Mouse (Mus musculus): ENCODE measurements around the gene Klhl21. TPM values are rescaled to one million over a fixed set of nuclear protein-coding genes. Genes with fewer than 3 reads are reported as not detected.

The Klhl21 gene
- 100 to 1,000 TPM; 125 to 158 (median 140) TPM for total RNA-seq (2022)

DNA sequence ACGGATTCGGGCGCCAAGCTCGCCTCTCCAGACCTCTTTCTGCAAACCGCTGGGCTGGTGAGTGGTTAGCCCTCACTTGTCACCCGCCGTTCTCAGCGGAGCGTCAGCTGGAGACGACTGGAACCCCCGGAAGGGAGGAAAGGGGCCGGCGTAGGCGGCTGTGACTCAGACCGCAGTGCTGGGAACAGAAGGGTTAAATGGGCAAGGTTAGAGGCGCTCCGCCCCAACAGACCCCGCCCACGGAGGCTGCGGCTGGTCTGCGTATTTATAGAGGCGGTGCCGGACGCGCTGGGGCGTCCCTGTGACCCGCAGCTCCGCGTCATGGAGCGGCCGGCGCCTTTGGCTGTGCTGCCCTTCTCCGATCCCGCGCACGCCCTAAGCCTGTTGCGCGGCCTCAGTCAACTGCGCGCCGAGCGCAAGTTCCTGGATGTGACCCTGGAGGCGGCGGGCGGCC is at the start of gene Klhl21:
Klhl21 (plus strand) TSS at position 182 of the 454 bp plus-strand sequence.
- peak; percentile 95 to 96 for DNase-seq (ENCODE audit: low spot score in 2 of 2)

DNA sequence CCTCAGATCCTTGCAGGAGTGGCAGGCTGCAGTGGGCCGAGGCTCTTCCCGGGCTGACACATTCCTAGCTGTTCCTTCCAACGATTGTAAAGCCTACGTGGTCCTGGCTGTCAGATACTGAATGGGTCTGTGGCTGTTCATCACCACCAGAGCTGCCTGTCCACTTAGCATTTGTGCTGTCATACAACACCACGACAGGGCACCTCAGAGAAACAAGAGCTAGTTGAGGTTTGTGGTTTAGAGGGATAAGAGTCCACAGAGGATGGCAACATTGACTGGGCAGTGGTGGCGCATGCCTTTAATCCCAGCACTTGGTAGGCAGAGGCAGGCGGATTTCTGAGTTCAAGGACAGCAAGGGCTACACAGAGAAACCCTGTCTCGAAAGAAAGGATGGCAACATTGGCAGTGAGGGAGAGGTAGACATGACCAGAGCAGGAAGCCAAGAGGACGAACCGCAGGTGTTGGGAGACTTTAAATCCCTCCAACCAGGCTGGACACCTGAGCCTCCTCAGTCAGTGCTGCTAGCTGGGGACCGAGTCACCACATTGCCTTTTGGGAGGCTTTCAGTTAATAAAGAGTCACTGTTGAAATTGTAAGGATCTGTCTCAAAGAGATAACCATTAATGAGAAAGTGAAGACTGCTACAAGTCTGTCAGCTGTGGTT is 48.6 kb upstream of the Klhl21 start:
- DNase-seq (ENCODE audit: low spot score in 2 of 2): no peak

DNA sequence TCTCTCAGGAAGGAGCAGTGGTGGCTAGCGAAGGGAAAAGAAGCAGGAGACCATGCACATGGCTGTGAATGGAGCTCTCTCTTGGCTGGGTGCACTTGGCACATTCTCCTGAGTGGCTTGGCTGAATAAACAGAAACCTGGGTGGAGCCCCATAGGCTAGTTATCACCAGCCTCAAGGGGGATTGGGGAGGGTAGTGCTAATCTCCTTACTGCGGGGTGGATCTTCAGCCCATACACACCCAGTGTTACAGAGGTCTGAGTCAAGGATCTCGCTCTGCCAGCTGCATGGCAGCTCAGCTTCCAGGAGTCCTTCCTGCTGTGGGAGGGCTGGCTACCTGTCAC is 48.1 kb upstream of the Klhl21 start:
- DNase-seq (ENCODE audit: low spot score in 2 of 2): no peak

DNA sequence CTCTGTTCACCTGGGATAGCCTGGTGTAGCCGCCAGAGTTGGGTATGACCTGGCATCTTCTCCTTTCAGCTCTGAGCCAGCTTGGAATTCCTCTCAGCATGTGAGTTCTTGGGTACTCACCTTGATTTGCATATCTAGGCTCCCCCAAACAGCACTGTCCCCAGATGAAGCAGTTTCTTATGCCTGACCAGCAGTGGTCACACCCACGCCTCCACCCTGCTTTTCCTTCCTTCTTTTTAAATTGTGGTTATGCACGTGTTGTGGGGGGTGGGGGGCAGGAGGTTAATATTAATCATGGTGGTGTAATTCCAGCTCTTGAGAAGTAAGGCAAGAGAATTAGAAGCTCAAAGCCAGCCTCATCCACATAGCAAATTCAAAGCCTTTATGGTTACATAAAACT is 45.8 kb upstream of the Klhl21 start:
- no peak for DNase-seq (ENCODE audit: low spot score in 2 of 2)

DNA sequence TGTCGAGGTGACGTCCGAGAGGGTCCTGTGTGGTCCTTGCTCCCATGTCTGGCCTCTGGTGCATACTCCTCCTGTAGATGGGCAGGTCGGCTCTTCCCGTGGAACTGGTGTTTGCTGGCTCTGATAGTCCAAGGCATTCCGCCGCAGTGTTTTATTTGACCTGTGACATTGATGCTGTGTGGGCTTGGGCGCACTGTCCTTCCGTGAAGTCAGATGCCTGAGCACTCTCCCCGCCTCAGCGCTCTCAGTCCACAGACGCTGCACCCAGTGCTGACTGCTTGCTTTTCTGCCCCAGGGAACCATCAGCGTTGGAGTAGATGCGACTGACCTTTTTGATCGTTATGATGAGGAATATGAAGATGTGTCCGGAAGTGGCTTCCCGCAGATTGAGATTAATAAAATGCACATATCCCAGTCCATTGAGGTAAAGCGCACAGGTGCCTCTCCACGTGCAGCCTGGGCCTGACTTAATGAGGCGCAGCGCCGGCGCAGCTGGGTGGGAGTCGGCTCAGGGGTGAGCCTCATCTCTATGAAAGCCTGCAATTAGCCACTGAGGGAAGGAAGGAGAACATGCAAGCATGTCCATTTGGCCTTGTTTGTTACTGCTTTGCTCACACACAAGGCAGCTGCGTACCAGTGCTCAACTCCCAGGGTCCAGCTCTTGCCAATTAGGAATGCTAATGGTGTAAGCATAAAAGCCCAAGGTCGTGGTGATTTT is 40.2 kb upstream of the Klhl21 start:
- DNase-seq (ENCODE audit: low spot score in 2 of 2): no peak

DNA sequence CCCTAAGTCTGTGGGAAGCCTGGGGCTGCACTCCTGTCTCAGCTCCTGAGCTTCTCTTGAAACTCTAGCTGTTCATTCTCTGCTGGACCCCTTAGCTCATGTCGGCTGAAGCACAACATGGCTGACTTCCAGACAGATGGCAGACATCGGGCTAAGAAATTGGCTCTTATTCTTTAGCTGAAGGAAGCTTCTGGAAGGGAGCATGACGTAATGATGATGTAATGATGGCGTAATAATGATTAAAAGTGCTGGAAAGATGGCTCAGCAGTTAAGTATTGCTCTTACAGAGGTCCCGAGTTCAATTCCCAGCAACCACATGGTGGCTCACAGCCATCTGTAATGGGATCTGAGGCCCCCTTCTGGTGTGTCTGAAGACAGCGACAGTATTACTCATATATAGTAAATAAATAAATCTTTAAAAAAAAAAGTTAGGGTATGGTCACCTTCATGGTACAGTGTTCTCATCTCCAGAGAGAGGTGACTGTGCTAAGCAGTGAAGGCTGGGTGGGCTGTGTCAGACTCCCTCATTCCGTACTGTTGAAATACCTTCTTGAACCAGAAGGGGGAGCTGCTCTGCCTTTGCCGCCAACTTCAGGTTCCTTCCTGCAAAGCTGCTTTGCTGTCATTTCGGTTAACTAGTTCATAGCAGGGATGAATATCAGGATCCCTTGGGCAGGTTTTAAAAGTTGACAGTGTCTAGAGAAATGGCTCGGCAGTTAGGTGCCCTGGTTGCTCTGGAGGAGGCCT is 36.2 kb upstream of the Klhl21 start:
- no peak for DNase-seq (ENCODE audit: low spot score in 2 of 2)

DNA sequence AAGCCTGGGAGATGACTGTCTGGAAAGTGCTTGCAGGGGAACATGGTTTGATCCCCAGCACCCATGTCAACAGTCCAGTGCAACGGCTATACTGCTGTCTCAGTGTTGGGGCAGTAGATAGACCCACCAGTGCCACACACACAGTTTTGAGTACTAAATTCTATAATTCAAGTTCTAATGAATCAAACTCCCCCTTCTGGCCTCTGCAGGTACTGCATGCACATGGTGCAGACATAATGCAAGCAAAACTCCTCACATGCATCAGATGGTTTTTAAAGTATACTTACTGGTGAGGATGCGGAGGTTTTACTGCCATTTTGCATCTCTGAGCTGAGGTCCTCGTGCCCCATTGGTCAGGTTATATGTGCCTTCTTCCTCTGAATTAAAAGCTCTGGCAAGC is 33.2 kb upstream of the Klhl21 start:
- DNase-seq (ENCODE audit: low spot score in 2 of 2): no peak

DNA sequence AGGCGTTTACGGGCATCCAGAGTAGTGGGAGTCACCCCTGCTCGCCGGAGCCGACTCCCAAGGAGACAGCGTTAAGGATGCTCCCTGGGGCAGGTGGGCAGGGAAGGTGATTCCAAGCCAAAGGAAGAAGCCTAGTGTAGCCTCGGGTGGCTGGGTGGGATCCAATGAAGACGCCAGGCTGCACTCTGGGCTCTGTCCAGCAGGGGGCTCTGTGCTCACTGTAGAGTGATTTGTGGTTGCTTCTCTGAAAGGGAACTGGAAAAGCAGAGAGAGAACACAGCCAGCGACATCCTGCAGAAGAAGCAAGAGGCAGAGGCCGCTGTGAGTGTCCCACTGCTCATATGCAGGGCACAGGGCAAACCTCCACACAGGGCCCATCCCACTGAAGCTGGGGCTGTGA is 30.9 kb upstream of the Klhl21 start:
- DNase-seq (ENCODE audit: low spot score in 2 of 2): peak; percentile 75 to 81

DNA sequence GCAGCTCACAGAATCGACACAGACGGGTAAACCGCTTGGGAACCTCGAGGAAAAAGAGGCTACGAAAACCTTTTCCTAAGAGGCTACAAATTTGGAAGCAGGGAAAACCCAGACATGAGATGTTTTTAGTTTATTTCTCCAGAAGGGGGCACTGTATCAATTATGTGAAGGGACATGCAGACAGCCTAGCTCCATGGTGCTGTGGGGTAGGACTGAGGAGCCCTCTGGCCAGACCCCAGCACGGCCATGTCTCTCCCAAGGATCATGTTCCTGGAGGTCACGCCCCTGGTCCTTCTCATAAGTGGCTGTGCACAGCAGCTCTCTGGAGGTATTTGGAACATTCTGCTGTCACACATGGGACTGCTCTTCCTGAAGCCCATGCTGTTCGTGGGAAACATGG is 27.9 kb upstream of the Klhl21 start:
- peak in 1 of 2 experiments; percentile 55 for DNase-seq (ENCODE audit: low spot score in 2 of 2)

DNA sequence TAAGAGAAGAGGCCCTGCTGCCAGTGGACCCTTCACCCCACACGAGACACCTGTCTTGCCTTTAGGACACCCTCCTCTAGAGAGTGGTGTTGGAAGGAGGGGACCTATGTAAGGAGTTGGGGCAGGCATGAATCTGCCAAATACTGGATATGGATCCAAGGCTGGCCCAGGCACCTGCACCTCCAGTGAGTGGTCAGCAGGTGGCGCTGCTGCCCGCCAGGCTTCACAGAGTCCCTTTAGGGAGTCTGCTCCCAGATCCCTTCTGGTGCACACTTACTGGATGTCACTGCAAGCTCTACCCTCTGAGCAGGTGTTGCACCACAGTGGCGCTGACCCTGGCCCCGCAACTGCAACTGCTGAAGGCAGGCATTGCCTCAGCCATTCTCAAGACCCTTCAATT is 27.2 kb upstream of the Klhl21 start:
- peak; percentile 72 to 75 for DNase-seq (ENCODE audit: low spot score in 2 of 2)

DNA sequence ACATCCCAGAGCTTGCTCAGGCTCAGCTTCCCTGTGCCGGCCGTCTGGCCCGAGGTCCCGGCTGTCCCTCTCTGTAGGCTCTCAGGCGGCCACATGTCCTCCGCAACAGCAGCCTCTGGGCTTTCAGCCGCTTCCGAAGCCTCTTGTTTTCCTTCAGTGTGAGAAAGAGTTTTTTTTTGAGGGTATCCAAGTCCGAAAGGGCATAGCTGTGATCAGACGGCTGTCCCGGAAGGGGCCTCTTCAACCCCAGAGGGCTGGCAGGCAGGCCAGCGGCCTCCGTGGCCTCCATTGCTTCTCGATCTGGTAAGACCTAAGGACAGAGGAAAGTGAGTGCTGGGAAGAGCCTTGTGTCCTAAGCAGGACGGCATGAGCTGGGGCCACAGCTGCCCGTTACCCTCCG is 25.6 kb upstream of the Klhl21 start:
- DNase-seq (ENCODE audit: low spot score in 2 of 2): no peak

DNA sequence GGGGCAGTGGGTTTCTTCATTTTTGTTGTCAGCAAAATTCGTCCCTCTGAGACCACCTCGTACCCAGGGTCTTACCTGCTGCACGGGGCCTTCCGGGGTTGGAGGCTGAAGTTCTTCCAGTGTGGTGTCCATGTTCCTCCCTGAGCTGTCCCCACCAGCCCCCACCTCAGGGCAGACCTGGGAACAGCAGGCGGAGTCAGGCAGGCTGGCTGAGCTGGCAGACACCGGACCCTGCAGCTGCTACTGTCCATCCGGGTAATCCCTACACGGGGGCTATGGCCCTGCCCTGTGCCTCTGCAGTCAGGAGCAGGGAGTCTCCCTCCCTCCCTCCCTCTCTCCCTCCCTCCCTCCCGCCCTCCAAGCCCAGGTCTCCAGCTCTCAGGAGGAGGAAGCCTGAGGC is 25.0 kb upstream of the Klhl21 start:
- DNase-seq (ENCODE audit: low spot score in 2 of 2): peak; percentile 81 to 89

DNA sequence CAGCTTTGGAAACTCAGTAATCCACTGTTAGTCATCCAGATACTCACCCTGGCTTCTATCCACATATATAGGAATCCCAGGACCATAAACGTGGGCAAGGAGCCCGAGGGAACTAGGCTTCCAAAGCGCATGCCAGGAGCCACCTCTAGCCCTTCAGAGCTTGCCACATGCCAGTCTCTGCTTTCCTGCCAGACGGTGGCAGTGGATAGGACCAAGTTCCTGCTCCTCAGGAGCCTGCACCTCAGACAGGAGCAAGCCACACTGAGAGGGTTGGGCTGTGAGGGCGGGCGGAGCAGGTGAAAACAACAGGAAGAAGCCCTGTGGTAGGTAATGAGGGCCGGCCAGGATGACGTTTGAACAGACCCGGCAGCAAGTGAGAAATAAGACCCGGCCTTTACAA is 22.7 kb upstream of the Klhl21 start:
- DNase-seq (ENCODE audit: low spot score in 2 of 2): no peak

DNA sequence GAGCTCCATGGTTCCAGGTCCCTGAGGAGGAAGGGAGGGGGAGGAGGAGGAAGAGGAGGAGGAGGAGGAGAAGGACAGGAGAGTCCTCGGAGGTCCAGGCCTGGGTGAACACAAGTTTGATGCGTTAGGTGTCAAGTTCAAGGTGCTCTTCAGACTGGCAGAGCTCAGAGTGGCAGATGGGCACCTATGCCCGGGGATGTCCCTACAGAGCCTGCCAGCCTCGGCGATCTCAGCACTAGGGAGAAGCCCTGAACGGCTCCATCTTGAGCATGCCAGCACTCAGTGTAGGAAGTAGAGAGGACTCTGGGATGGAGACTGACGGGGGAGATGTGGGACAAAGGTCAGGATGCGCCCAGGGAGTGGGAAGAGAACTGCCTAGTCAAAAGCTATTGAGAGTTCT is 22.0 kb upstream of the Klhl21 start:
- no peak for DNase-seq (ENCODE audit: low spot score in 2 of 2)

DNA sequence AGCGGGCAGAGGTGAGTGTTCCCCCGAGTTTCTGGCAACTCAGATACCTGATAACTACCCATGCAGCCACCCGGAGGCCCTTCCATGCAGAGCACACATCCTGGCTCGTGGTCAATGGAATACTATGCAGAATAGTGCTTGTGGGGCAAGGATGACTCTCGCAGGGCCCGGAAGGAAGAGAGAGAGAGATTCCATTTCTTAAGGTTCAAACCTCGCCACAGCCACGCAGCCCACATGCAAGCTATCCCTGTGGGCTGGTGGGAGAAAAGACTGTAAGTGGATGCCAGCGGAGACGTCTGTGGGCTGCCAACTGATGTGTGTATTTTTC is 20.6 kb upstream of the Klhl21 start:
- no peak for DNase-seq (ENCODE audit: low spot score in 2 of 2)

DNA sequence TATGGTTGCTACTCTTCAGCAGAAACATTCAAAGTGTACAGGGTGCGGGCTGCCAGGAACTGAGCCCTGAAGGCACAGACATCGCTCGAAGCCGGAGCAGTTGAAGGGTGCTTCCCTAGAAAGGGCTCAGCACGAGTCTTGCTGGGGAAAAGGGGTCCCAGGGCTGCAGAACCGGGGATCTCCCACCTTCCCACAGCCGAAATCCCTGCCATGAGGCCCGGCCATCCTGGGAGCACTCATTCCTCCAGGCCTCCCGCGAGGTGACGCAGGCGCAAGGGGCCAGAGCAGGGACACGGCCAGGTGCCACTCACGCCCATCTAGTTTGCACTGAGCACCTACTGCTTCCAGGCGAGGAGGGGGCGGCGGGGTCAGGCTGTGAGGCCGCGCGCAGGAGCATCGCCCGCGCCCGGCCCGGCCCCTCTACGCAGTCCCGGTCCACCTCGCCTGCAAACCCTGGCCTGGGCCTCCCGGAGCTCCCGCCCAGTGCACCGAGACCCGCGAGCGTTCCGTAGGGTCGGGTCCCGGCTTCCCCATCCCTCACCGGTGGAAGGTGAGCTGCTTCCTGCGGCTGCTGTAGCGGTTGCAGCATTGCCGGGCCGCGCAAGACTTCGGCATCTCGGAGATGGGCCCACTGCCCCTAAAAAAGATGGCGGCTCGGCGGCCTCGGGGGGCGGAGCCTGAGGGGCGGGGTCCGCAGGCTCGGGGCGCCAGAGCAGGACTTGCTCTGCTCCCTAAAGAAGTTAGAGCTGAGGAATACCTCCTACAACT is 20.1 kb upstream of the Klhl21 start, which contains the start of gene Thap3:
Thap3 (minus strand) TSS at position 656 of the 768 bp plus-strand sequence.
- DNase-seq (ENCODE audit: low spot score in 2 of 2): peak; percentile 63 to 70

DNA sequence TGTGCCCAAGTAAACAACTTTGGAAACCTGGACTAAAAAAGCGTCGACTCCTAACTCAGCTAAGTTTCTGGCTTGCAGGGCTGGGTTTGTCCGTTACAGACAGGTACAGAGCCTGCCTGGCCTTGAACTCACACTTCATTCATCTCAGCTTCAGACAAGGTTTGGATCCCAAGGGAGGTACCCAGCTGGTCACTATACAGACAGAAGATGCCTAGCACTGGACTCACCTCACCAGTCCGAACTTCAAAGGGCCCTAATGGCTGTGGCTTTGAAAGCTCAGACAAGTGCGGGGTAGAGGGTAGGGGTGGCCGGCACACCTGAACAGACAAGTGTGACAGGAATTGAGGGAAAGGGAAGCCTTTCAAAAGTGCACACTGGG is 19.5 kb upstream of the Klhl21 start:
- no peak for DNase-seq (ENCODE audit: low spot score in 2 of 2)

DNA sequence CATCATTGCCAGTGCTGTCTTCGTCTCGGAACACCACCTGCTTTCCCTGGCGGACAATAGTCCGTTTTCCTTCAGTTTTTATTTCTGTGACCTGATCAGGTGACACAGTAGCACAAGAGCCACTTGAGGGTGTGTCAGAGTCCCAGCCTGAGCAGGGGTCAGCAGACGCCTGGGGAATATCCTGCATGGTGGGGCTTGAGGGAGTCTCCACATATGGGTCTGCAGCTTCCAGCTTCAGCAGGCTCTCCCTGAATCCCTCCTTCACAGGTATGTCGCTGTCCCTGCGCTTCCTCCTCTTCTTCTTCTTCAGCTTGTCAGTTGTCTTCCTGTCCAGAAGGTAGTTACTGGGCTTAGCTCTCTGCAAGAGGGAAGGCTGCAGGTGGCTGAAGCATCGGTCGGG is 16.5 kb upstream of the Klhl21 start:
- DNase-seq (ENCODE audit: low spot score in 2 of 2): no peak

DNA sequence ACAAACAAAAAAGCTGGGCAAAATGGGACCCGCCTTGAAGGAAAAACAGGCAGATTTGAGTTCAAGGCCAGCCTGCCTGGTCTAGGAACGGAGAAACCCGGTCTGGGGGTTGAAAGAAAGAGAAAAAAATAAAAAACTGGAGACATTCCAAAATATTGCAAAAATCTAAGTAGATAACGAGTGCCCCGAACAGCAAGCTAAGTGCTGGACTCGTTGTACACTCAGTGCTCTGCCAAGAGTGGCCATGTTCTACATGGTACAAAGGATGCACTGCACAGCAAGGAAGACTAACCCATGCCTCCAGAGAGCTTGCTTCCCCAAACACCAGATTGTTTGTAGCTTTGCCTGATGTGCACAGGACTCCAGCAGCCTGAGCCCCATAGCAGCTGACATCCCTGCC is 15.6 kb upstream of the Klhl21 start:
- DNase-seq (ENCODE audit: low spot score in 2 of 2): no peak

DNA sequence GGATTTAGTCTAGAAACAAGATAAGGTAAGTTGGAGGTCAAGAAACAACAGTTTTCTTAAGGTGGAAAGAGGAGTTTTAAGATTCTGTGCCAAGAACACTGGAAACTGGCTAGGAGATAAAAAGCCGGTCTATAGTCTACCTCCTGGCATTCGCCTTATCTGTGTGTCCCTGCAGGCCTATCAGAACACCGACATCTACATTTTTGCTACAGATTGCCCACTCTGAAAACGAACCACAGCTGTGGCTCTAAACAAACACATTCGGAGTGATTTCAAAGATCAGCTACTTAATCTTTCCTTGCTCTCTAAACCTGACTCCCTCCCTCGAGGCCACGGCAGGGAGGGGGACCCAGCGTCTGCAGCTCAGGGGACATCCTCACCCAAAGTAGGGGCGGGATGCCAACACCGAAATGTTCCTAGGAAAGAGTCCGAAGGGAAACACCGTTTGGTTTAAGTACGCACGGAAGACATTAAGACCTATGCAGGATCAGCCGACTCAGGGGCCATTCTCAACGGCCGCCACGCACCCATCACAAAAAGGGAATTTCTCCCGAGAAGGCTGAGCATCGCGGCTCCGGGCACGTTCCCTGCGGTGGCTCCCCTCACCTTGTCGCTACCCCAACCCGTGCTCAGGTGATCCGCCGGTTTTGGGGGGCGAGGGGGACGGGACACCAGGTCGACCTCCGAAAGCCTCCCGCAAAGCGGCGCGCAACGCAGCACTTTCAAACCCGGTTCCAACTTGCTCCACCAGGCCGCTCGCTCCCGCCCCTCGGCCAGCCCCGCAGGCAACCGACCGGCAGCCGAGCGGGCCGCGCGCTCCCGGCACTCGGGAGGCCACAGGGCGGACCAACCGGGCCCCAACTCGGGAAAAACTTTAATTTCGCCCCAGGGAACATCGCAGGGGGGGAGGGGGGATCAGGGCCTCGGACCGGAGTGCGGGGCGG is 14.1 kb upstream of the Klhl21 start:
- no peak for DNase-seq (ENCODE audit: low spot score in 2 of 2)

All from gastrocnemius, adult 8-10 months (tissue).